Mouse (Mus musculus): Measurements from ENCODE around the gene Vmn2r66.

Vmn2r66 gene

DNA sequence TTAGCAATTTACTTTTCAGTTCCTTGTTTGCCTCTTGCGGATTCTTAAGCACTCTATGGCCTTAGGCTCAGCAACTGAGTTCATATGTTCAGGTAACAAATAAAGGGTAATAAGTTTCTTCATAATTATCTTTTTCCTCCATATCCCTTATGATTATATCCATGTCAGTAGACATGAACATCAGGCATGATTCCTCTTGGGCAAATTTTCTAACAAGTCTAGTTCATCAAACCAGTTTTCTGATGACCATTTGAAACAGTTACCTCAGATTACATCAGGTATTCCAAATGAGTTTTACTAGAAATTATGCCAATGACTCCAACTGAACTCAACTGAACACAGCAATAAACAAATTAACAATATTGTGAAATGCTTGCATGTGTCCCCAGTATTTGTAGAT lies at the start of gene Vmn2r66:
TSS of gene Vmn2r66 (minus strand) at position 101 of the 400 bp plus-strand sequence.
- DNase-seq (ENCODE audit: low read depth, low spot score): no peak

DNA sequence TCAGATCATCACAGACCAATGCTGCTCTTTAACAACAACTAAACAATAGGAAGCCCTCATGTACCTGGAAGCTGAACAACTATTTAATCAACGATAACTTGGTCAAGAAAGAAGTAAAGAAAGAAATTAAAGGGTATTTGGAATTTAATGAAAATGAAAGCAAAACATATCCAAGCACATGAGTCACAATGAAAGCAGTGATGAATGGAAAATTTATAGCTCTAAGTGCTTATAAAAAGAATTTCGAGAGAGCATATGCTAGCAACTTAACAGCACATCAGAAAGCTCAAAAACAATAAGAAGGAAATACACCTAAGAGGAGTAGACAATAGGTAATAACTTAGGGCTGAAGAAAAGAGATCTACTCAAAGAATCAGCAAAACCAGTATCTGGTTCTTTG lies 15.4 kb downstream of the Vmn2r66 start:
- DNase-seq (ENCODE audit: low read depth, low spot score): no peak

DNA sequence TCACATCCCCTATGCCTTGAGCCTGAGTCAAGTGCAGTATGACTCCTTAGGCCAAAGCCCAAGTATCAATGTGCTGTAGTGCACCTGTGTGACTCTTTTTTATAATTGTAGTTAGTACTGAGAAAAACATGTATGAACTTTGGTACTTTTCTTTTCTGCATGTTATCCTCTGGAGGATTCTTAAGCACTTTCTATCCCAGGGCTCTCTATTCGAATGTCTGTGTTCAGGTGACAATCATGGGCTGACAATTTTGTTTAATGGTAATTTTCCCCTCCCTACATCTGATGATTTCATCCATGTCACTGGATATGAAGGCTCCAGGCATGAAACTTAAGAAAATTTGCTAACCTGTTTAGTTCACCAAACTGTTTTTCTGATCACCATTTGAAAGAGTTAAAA lies 48.1 kb downstream of the Vmn2r66 start, which contains the start of gene Vmn2r65:
TSS of gene Vmn2r65 (minus strand) at position 101 of the 400 bp plus-strand sequence.
- no peak for DNase-seq (ENCODE audit: low read depth, low spot score)

All from CD4-positive, CD25-positive, alpha-beta regulatory T cell, adult 2 months (primary cell).